Mouse (Mus musculus): ENCODE data around the gene Gbp2.
"Not testable (repeated sequence)": the region's sequence is repeated elsewhere in the genome, so short reads cannot be mapped to it uniquely, and the experiment has no call there.

Gene Gbp2

DNA sequence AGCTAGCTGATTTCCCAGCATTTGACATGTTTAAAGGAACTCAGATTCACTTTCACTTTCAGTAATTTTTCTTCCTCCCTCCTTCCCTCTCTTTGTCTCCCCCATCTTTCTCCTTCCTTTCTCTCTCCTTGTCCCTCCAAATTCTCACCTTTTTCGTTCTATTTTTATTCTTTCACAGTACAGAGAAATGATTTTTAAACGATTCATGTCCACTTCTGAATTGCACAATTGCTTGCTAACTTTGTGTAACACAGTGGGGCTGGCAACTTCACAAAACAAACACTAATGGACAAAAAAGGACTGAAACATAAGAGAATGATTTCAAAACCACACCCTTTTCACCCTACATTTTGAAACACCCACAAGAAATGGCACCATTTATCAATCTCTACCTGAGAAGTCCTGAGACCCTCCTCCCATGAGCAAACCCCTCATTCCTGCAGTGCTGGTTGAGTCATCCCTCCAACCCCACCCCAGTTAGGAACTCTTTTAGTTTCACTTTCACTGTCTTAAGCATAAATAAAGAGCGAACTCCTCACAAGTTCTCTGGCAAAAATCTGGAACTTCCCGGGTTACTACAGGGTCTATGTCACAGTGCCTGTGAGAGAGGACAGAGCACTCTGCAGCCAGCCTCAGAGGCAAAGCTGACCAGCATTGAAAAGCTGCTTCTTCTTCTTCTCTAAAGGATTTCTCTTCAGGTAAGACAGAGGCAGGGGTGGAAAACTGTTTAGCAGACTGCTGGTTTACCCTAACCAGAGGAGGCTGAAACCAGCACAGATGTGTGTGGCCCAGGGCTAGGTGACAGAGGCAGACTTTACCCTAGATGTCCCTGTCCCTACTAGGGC lies at the start of gene Gbp2:
Gene Gbp2, plus strand, starts transcription at position 492 of the 845 bp plus-strand sequence.
- DNase-seq (ENCODE audit: low read depth, low spot score): peak; percentile 80

GRCm38 (mm10) chr3:142570738-142571137 lies 49.7 kb upstream of the Gbp2 start:
- DNase-seq (ENCODE audit: low read depth, low spot score): no peak

DNA sequence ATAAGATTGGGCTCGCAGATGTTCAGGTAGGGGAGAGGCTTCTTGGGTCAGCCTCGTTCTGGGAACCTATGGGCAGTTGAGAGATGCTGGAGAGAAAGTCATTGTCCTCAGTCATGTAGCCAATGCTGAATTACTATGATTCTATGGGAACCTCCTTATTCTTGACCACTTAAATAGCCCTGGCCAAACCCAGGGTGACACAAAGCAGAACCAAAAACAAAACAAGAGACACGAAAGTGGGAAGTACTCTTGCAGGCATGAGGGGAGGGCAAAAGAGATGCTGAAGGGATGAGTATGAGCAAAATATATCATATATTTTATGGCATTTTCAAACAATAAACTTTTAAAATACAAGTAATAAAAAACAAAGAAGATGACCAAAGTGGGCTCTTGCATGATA lies 43.3 kb upstream of the Gbp2 start:
- DNase-seq (ENCODE audit: low read depth, low spot score): peak; percentile 55

- no peak for DNase-seq (ENCODE audit: low read depth, low spot score)
Measured at GRCm38 (mm10) chr3:142578342-142578741, 42.1 kb upstream of the Gbp2 start.

GRCm38 (mm10) chr3:142583067-142583466 lies 37.3 kb upstream of the Gbp2 start:
- DNase-seq (ENCODE audit: low read depth, low spot score): no peak

- DNase-seq (ENCODE audit: low read depth, low spot score): no peak
Measured at GRCm38 (mm10) chr3:142587386-142587785, 33.0 kb upstream of the Gbp2 start.

GRCm38 (mm10) chr3:142588888-142589287 lies 31.5 kb upstream of the Gbp2 start:
- DNase-seq (ENCODE audit: low read depth, low spot score): no peak

DNA sequence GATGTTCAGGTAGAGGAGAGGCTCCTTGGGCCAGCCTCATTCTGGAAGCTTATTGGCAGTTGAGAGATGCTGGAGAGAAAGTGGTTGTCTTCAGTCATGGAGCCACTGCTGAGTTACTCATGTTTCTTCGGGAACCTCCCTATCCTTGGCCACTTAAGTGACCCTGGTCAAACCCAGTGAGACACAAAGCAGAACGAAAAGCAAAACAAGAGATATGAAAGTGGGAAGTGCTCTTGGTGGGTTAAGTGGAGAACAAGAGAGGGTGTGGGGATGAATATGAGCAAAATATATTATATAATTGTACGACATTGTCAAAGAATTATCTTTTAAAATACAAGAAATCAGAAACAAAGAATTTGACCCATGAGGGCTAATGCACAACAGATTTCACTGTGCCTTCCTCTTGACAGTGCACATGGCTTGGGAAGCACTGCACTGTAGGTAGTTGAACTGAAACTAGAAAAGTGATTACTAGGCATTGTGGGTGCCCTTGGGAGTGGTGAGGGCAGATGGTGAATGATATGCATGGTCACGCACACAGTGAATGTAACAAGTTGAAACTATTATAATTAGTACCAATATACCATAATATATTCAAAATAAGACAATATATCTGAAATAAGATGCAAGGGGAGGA lies 29.9 kb upstream of the Gbp2 start:
- peak; percentile 78 for DNase-seq (ENCODE audit: low read depth, low spot score)

GRCm38 (mm10) chr3:142594547-142594946 lies 25.9 kb upstream of the Gbp2 start, which contains the start of gene Gbp2b:
Gbp2b (plus strand) TSS chr3:142594847.
- DNase-seq (ENCODE audit: low read depth, low spot score): peak; percentile 25

- no peak for DNase-seq (ENCODE audit: low read depth, low spot score)
Measured at GRCm38 (mm10) chr3:142597923-142598322, 22.5 kb upstream of the Gbp2 start.

GRCm38 (mm10) chr3:142601675-142602074 lies 18.7 kb upstream of the Gbp2 start:
- no peak for DNase-seq (ENCODE audit: low read depth, low spot score)

- DNase-seq (ENCODE audit: low read depth, low spot score): peak; percentile 48
Measured at GRCm38 (mm10) chr3:142618658-142619057, 1.7 kb upstream of the Gbp2 start.

DNA sequence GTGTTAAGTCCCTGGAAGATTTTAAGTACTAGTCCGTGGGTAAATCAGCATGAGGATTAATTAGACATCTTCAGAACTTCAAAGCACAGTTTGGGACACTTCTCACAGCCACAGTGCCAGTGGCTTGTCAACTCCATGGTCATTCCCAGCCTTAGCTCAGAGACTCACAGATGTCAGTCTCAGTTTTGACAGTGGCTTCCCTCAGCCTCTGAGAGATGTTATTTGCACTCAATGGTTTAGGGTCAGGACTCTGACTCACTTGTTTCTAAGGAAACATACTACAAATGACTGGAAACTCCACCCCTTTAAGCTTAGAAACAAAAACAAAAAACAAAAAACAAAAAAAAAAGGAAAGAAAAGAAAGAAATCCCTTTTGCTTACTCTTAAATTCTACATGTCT lies 796 bp upstream of the Gbp2 start:
- peak; percentile 63 for DNase-seq (ENCODE audit: low read depth, low spot score)

DNA sequence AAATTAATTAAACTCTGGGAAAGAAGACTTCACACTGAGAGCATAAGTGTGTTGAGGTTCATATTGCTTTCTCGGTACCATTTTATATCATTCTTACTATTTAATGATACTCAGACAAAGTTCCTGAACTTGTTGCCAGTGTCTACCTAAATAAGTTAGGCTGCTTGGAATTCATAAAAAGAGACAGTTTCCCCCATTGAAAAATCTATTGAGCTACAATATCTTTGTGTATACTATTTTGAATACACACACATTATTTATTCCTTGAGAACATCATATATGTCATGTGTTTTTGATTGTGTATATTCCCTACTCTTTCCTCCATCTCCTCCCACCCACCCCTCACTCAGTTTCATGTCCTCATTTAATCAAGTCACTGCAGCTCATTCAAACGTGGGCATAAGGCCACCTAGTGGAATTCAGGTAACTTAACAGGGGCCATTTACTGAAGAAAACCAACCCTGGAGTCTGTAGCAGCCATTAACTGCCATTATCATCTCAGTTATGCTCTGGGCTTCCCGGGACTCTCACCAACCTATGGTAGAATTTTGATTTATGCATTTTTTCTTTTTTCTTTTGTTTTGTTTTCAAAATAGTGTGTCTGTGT lies 657 bp downstream of the Gbp2 start:
- peak; percentile 90 for DNase-seq (ENCODE audit: low read depth, low spot score)

DNA sequence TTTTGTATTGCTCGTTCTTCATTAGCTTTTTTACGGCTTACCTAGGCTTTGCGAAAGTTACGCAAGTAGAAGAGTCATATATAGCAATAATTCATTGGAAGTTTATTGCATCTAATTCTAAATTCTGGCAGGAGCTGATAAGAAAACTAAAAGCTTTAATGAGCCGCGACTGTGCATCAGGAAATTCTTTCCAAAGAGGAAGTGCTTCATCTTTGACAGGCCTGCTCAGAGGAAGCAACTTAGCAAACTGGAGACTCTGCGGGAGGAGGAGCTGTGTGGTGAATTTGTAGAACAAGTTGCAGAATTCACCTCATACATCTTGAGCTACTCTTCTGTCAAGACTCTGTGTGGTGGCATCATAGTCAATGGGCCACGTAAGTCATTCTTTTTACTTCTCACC lies 10.0 kb downstream of the Gbp2 start:
- DNase-seq (ENCODE audit: low read depth, low spot score): no peak

GRCm38 (mm10) chr3:142640201-142640600 lies 19.8 kb downstream of the Gbp2 start:
- peak; percentile 80 for DNase-seq (ENCODE audit: low read depth, low spot score)

DNA sequence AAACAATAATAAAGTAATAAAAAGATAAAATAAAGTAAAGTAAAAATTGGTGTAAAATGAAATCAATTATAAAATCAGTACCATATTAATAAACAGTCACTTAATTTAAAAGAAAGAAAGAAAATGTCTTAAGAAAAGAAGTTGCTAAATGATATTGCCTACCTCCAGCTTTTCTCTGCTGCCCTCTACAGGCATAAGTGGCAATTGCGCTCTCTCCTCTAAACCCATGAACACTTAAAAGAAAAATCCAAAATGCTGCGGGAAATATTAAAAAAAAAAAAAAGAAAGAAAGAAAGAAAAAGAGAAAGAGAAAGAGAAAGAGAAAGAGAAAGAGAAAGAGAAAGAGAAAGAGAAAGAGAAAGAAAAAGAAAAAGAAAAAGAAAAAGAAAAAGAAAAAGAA lies 25.5 kb downstream of the Gbp2 start:
- DNase-seq (ENCODE audit: low read depth, low spot score): peak; percentile 61

DNA sequence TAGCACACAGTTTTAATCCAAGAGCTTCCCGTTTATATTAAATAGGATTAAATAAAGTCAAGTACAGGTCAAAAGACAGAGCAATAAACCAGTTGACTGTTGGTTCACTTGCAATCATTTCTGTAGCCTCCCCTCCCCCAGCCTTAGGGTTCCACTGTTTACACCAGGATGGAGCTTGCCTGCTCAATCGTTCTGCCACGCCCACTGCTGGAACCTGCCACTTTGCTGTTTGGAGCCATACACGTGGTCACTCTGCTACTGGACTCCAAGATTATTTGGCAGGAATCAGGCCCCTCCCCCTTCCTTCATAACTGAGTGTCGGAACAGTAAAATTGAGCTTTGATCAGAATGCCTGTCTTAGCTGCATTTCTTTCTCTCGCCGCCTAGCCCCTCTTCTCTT lies 27.4 kb downstream of the Gbp2 start:
- DNase-seq (ENCODE audit: low read depth, low spot score): not testable (repeated sequence)

DNA sequence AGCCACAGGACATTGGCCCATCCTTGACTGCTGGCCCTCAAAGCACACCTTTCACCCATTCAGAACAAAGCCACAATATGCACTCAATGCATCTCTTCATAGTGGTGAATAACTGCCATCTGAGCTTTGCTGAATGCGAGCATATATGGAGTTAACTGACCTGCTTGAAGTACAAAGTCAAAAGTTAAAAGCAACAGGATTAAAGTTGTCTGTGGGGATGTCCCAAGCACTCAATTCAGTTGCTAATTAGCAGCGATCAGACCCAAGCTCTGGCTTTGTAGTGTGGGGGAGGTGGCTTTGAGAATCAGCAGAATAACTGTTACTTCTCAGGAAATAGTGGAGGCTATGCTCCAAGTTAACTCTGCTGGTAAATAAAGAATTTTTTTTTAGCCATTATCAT lies 29.8 kb downstream of the Gbp2 start:
- DNase-seq (ENCODE audit: low read depth, low spot score): no peak

- DNase-seq (ENCODE audit: low read depth, low spot score): no peak
Measured at GRCm38 (mm10) chr3:142664723-142665122, 44.3 kb downstream of the Gbp2 start.

- DNase-seq (ENCODE audit: low read depth, low spot score): peak; percentile 40
Measured at GRCm38 (mm10) chr3:142674607-142675006, 54.2 kb downstream of the Gbp2 start.

All from A20 (cell line).